Mouse (Mus musculus): ENCODE data around the gene Syt8. TPM values are rescaled to one million over a fixed set of nuclear protein-coding genes. Genes with fewer than 3 reads are reported as not detected.
A peak's percentile ranks its signal among the peaks of the same experiment; 100 is the strongest.

The Syt8 gene
- total RNA-seq, 2 experiments from 2014 or later: not detected

DNA sequence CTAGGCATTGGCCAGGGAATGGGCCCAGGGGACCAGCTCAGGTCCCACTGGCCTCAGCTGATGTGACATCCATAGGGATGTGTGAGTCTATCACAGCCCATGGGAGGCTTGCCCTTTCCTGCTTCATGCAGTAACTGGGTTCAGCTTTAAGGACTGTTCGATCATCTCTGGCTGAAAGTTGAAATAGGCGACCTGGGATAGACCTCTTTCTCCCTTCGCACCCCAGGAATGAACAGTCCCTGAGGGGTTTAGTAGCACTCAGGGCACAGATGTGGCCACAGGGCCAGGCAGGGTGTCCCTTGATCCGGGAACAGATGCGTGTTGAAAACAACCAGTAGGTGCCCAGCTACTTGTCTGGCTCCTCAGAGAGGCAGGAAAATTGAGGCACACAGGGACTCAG is 41.6 kb downstream of the Syt8 start:
- no peak for DNase-seq

DNA sequence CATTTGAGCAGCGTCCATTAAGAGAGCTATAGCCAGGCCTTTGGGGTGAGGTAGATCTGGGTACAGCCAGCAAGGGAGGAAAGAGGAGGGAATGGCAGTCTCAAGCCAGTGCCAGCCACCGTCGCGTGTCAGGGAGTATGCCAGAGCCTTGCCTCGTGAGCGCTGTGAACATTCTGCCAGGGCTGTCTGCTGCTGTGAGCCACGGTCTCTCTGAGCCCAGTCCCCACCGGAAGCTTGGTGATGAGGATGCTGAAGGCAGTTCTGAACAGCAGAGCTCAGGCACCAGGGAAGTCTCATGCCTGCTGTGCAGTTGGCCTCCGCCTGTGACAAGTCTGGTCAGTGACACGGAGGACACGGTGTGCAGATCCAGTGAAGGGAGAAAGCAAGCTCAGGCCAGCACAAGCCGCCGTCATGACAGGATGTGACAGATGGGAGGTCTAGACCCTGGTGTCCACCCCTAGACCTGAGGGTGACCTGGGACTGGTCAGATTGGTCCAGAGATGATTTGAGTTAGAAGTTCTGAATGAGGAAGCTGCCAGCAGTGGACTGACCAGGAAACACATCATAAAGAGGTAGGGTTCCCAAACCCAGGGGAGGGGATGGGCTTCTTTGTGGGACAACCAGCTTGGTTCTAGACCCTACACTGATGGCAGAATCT is 42.3 kb downstream of the Syt8 start:
- no peak for DNase-seq

DNA sequence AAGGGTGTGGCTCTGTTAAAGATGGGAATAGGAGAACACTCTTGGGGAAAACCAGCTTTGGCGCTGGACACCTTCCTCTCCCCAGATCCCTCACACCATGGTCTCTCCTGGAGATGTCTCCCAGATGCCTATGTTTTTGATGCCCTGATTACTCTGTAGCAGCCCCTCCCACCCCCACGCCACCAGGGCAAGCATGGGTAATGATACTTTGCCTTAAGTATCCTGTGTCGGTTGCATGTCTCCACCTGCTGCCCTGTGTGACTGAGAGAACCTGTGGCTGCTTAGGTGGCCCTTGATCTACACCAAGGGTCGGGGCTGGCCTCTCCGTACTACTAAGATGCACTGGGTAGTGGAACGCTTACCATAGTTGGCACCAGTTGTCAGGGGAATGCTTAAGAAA is 43.4 kb downstream of the Syt8 start:
- DNase-seq: no peak

DNA sequence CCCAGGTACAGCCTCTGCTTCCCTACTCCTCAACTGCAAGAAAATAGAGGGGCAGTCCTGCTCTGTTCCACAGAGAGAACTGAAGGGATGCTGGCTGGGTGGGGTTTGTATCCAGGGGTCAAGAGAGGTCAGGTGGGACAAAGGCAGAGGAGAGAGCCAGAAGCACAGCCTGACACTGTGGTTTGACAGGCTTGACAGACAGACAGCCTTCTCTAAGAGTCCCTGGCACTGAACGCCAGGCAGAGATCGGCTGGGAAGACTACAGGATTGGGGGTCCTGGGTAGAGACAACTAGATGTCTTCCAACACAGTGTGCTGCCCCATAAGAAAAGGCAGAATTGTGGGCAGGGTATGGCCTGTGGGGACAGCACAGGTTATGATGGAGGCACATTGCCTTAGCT is 43.9 kb downstream of the Syt8 start:
- no peak for DNase-seq

DNA sequence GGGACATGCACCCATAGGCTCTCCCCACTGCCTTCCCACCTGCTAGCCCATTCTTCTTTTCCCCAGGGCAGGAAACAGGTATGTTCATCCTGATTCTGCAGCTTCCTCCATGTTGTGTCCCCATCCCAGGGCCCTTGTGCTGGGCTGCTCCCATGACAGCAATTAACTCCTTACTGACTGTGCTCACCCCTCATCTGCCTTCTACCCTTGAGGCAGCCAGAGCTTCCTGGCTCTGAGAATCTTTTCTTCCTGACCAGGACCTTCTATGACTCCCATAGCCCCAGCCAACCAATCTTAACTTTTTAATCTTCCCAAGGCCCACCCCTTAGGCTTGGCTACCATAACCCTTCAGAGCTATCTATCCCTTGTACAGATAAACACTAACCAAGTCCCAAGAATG is 44.7 kb downstream of the Syt8 start:
- DNase-seq: no peak

DNA sequence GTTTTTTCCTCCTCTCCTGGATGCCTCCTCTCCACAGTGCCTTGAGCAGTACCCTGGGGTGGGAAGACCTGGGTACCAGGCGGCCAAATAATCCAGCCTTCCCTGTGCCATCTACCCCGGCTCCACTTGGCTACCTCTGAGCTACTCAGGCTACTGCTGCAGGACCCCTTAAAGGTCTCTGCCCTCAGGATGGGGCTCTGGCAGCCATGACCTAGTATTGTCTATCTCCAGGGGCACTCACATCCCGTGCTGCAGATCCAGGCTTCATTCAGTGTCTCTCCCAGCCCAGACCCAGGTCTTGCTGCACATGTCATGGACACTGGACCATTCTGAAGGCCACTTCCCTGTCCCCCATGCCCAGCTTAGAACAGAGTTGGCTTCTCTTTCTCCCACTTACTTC is 45.2 kb downstream of the Syt8 start:
- DNase-seq: no peak

DNA sequence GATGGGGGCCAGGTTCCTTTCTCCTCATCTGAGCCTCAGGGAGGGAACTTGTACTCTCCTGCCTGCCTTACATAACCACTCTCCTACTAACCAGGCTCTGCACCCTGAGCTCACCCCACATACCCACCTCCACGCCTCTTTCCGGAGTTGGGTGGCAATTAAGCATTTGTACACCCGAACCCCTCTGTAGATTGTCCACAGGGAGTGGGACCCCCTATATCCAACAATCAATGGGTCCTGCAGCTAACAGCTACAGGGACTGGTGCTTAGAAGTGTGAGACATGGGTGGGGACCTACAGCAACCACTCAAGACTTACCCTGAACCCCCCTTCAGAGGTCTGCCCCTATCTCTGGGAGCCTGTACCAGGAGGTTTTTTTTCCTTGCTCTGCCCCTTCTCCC is 46.0 kb downstream of the Syt8 start:
- no peak for DNase-seq

DNA sequence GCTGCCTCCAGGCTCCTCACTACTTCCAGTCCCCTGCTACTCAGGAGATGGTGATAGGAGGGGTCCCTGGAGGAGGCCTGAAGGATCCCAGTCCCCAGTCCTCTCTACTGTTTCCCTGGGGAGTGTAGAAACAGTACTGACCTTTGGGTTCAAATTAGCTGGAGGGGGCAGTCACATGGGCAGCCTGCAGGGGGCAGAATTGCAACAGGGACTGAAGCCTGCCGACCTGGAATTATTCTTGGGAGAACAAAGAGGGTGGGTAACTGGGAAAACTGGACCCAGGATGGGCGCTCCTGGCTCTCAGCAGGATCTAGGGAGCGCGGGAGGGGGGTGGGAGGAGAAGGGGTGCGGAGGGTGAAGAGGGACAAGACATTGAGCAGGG is 46.5 kb downstream of the Syt8 start:
- peak; percentile 47 to 64 for DNase-seq

DNA sequence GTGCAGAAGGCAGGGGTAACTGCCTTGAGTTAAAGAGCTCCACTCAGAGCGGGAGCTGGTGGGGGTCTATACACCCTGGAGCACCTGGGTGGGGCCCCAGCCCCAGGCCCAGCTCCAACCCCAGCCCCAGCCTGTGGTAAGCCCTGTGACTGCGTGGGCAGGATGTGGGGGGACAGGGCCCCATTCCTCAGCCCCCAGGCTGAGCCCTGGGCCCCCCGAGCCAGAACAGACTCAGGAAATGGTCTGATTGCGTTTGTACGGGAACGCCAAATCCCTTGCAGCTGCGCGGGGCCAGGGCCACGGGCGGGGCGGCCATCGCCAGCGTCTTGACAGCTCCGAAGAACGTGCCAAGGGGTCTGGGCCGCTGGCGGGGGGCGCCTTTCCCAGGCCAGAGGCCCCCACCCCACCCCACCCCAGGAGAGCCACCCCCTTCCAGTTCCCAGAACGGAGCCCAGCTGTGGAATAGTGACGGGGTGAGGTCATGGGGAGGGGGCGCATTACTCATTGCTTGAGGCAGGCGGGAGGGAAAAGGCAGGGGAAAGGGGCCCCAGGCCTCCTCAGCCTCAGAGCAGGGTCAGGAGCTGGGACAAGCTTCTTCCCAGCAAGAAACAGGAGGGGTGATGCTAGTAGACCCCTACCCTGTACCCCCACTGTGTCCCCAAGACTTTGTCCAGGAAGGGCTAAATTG is 47.1 kb downstream of the Syt8 start:
- DNase-seq: no peak

DNA sequence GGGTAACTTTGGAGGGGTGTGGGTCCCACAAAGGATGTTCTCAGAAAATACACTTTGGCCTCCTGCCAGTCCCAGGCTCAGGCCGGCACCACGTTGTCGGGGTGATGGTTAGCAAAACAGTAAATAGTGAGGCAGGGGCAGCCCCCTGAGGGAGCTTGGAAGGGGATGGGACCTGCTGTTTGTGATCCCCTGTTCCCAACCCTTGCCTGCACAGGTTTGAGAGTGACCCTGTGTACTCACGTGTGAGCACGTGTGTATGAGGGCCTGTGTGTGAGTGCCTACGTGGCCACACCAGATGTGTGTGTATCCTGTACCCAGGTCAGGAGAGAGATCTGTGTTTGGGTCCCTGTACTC is 47.6 kb downstream of the Syt8 start:
- DNase-seq: no peak

DNA sequence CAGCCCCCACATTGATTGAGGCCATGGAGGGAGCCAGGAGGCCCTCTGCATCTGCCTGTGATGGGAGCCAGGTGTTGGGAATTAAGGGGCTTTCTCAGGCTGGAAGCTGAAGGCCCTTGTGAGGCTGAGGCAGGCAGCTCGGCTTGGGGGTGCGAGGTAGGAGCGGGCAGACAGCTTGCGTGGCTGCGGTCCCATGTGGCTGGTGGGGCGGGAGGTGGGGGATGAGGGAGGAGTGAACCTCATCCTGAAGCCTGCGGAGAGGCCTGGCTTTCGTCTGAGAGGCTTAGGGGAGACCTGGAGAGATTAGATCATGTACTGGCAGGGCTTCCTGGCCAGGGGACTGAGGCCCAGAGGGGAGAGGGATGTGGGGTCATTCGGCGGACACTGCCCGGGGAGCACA is 48.5 kb downstream of the Syt8 start:
- no peak for DNase-seq

DNA sequence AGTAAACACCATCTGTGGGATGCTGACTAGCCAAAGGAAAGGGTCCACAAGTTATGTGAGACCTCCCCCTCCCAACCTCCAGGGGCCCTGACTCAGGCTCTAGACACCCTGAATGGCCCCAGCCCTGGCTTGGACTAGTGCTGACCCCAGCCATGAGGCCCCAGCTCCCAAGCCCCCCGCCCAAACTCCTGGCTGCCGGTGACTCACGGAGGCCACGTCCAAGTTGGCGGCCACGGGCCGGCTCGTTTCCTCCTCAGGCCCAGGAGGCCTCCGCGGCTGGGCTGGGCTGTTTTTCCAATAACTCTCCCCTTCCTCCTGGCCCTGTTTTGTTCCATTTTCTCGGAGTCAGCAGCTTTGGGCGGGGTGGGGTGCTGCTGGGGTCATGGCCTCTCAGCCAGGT is 50.1 kb downstream of the Syt8 start:
- DNase-seq: no peak

DNA sequence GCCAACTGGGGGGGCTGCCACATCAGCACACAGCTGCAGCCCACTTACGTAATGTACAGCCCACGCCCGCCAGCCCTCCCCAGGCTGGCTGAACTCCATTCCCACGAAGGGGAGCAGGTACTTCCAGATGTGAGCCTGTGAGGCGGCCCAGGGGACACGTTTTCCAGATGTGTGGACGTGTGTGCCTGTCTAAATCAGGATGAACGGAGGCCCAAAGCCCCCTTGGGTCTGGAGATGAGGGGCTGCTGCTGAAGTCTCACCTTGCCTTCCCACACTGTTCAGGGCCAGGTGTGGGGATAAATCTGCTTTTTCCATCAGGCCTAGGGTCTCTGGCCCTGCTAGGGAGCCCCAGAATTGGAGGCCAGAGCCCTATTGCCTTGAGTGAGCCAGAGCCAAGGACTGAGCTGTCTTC is 52.1 kb downstream of the Syt8 start:
- DNase-seq: no peak

DNA sequence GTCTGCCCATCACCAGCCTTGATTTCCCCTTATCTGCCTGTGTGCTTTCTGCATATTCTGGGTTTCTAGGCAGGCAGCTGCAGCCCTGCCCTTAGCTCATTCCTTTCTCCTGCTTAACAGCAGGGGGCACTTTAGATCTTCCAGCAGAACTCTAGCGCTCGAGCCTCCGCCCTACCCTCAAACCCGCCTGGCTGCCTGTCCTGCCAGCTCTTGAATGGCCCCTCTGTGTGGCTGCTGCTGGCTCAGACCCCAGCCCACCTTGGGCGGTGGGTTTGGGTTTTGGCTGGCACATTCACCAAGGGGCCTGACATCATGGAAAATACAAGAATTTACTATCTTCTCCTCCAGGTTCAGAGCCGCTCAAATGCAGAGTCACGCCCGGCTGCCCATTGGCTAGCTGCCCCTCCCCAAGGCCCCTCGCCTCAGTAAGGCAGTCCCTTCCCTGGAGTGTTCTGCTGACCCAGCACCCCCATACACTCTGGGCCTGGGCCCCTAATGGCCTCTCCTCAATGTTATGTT is 52.8 kb downstream of the Syt8 start:
- peak; percentile 27 to 61 for DNase-seq

DNA sequence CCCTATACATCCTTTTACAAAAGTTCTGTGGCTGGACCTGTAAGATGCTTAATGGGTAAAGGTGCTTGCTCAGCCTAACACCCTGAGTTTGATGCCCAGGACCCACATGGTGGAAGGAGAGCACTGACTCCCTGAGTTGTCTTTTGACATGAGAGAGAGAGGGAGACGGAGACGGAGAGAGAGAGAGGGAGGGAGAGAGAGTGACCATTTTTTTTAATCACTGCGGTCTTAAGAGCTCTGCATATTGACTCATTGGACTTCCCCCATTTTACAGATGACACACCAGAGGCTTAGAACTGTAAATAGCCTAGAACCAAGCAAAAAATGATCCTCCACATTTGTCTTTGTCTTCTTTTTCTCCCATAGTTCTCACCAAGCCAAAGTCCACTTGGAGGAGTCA is 53.4 kb downstream of the Syt8 start:
- DNase-seq: no peak

Other genes with a start within 250 kb of the Syt8 start
- gene Gm10153, start 244.5 kb upstream of the Syt8 start, total RNA-seq (2021): not detected
- gene Krtap5-3, start 233.5 kb upstream of the Syt8 start, total RNA-seq (2021): not detected
- gene Gm7579, start 223.0 kb upstream of the Syt8 start, total RNA-seq (2021): not detected
- gene Krtap5-5, start 204.9 kb upstream of the Syt8 start, total RNA-seq (2021): not detected
- gene Gm40460, start 193.8 kb upstream of the Syt8 start, total RNA-seq (2021): not detected
- not detected for gene Gm2431, start 176.5 kb upstream of the Syt8 start, total RNA-seq (2021)
- not detected for gene Gm4559, start 160.5 kb upstream of the Syt8 start, total RNA-seq (2021)
- not detected for gene Krtap5-1, start 137.7 kb upstream of the Syt8 start, total RNA-seq (2021)
- not detected for gene Krtap5-4, start 131.3 kb upstream of the Syt8 start, total RNA-seq (2021)
- gene Ifitm10, start 61.1 kb upstream of the Syt8 start, total RNA-seq (2021): 1 to 10 TPM; 3.0 to 4.4 TPM
- 1 to 10 TPM; 2.6 to 3.3 TPM for gene Gm49369, start 52.2 kb upstream of the Syt8 start, total RNA-seq (2021)
- 1,000 to 10,000 TPM in 1 of 2 experiments, 100 to 1,000 TPM in 1; 932 to 1,123 TPM for gene Ctsd, start 46.8 kb upstream of the Syt8 start, total RNA-seq (2021)
- under 1 TPM; 0.50 to 0.89 TPM for gene Tnni2, start 7.0 kb downstream of the Syt8 start, total RNA-seq (2021)
- gene Lsp1, start 26.0 kb downstream of the Syt8 start, total RNA-seq (2021): 10 to 100 TPM; 16.8 to 23.1 TPM
- 1 to 10 TPM in 1 of 2 experiments, under 1 TPM in 1; 0.40 to 1.2 TPM for gene Tnnt3, start 64.0 kb downstream of the Syt8 start, total RNA-seq (2021)
- gene Mrpl23, start 97.8 kb downstream of the Syt8 start, total RNA-seq (2021): 1 to 10 TPM; 6.2 to 8.1 TPM
- gene Igf2, start 232.0 kb downstream of the Syt8 start, total RNA-seq (2021): 1 to 10 TPM; 8.1 to 9.0 TPM
- gene Gm49394, start 235.1 kb downstream of the Syt8 start, total RNA-seq (2021): not detected